Mouse (Mus musculus) heart, embryonic 11.5 days (tissue): ENCODE results near the gene Prdm2. TPM values are rescaled to one million over a fixed set of nuclear protein-coding genes. Genes with fewer than 3 reads are reported as not detected.

Experiments
- ATAC-seq: fragments of 200-750 bp; cut with Nextera tagmentation; replicated peaks from 2 replicates; pipeline ENCODE4 v1.8.0; 2017; ENCODE audit warnings: moderate library complexity; ENCODE audit not compliant: insufficient number of reproducible peaks, low FRiP score, low TSS enrichment
- H3K27ac ChIP-seq: fragments of 300-500 bp; sonication (generic); 2 replicates; pipeline ENCODE4 v1.5.1; 2014; ENCODE audit warnings: mild to moderate bottlenecking, low read depth, low read length
- H3K27me3 ChIP-seq: fragments of 300-500 bp; sonication (generic); 2 replicates; pipeline ENCODE4 v1.6.1; 2014; ENCODE audit warnings: mild to moderate bottlenecking, low read length, mixed read lengths; ENCODE audit not compliant: control insufficient read depth, insufficient read depth
- H3K36me3 ChIP-seq: fragments of 300-500 bp; sonication (generic); 2 replicates; pipeline ENCODE4 v1.6.1; 2014; ENCODE audit warnings: mild to moderate bottlenecking, low read length, moderate library complexity, mixed read lengths; ENCODE audit not compliant: control insufficient read depth, insufficient read depth
- H3K4me1 ChIP-seq: fragments of 300-500 bp; sonication (generic); 2 replicates; pipeline ENCODE4 v1.6.1; 2014; ENCODE audit warnings: low read length; ENCODE audit not compliant: control insufficient read depth, insufficient read depth
- H3K4me2 ChIP-seq: fragments of 300-500 bp; sonication (generic); 2 replicates; pipeline ENCODE4 v1.6.1; 2014; ENCODE audit warnings: mild to moderate bottlenecking, moderate library complexity
- H3K4me3 ChIP-seq: fragments of 300-500 bp; sonication (generic); 2 replicates; pipeline ENCODE4 v1.5.1; 2014; ENCODE audit warnings: low read depth, low read length
- H3K9ac ChIP-seq: fragments of 300-500 bp; sonication (generic); 2 replicates; pipeline ENCODE4 v1.6.1; 2014; ENCODE audit warnings: mild to moderate bottlenecking, low read depth, low read length, moderate library complexity
- H3K9me3 ChIP-seq: fragments of 300-500 bp; sonication (generic); replicated peaks from 2 replicates; pipeline ENCODE4 v1.6.1; 2016; ENCODE audit warnings: low read length; ENCODE audit not compliant: control insufficient read depth
- WGBS: fragments of 180-500 bp; shearing (Covaris S2); extraction: QIAGEN DNeasy Blood & Tissue Kit; methylation state at CpG from one replicate; pipeline ENCODE4 v1.1.7; 2014; ENCODE audit not compliant: insufficient replicate concordance; 5-methylcytosine and 5-hydroxymethylcytosine counted together
- polyA plus RNA-seq: library from polyadenylated mRNA; unstranded; fragments of >200 nt; fragmentation: Nextera tagmentation; extraction: Ambion mirVana; gene quantifications from 2 replicates; pipeline ENCODE4 v1.2.1, GENCODE M21; 2014

The Prdm2 gene
- polyA plus RNA-seq, 1 experiment from 2014 or later = 11.0 TPM

DNA sequence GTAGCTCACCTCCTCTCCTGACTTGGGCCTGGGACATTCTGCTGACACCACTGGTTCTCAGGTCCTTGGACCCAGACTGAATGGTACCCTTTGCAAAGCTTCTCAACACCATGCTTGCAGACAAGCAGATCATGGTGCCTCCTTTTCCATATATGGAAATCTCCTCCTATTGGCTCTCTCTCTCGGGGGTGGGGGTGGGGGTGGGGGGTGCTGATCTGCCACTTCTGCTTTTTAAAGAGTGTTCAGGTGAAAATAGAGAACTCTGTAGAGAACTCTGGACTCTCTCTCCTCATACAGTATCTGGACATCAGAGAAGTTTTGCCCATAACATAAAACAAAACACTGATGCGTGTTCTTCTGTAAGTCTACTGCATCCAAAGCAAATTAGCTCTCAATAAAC is 106.2 kb downstream of the Prdm2 start:
- Histone ChIP-seq H3K9me3 (no peaks in the 10 kb centered on the region), H3K4me2 (no peak overlapping the region), H3K27me3 (peaks cover 28% of the 10 kb centered on the region), H3K9ac (no peak overlapping the region), H3K4me3 (no peak overlapping the region), H3K36me3 (peaks cover 8% of the 10 kb centered on the region; the same call in 1 of the 2 replicates), H3K4me1 (no peaks in the 10 kb centered on the region; the same call in 1 of the 2 replicates), H3K27ac (no peak overlapping the region)
- 58% methylated on average over 2 of the region's 2 CpGs for WGBS
- no peak for ATAC-seq

DNA sequence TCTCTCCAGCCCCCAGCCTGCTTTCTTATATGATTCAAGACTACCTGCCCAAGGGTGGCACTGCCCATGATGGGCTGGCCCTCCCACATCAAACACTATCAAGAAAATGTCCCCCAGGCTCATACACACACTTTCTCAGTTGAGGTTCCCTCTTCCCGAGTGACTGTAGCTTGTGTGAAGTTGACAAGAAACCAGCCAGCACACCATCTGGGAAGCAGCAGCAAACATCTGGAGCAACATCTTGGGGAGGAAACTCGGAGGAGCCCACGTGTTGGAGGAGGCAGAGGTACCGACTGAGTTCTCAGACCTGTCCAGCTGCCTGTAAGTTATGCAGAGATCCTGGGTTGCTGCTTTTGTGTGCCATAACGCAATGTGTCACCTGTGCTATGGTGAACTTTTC is 108.1 kb downstream of the Prdm2 start:
- peaks cover 5% of the 10 kb centered on the region; the same call in 1 of the 2 replicates for H3K36me3 ChIP-seq
- no peak overlapping the region for H3K27ac ChIP-seq
- H3K4me1 ChIP-seq = no peaks in the 10 kb centered on the region; the same call in 1 of the 2 replicates
- no peak overlapping the region for H3K4me3 ChIP-seq
- no peaks in the 10 kb centered on the region for H3K9me3 ChIP-seq
- no peak overlapping the region for H3K4me2 ChIP-seq
- ATAC-seq = no peak
- peaks cover 36% of the 10 kb centered on the region for H3K27me3 ChIP-seq
- 73% methylated on average over 5 of the region's 5 CpGs for WGBS
- no peak overlapping the region for H3K9ac ChIP-seq

DNA sequence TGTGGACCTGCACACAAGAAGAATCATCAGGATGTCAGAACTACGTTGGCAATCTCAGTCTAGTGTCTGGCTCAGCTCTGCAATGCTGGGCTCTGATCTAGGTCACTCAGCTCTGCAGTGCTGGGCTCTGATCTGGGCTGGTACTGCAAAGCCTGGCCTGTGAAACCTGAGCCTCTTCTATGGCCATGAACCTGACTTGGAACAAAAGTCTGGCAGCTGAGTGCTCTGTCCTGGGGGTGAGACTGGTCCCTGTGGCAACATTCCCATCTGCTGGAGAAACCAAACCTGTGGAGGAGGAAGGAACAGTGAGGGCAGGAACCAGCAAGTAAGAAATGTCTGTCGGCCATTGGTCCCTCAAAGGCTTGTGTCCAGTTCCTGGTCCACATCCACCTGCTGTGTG is 109.0 kb downstream of the Prdm2 start:
- WGBS = 66% methylated on average over 2 of the region's 2 CpGs
- no peak for ATAC-seq
- H3K36me3 ChIP-seq = 0 out of 2 replicates have a peak, but pooled peaks cover under 1% of the 10 kb centered on the region

DNA sequence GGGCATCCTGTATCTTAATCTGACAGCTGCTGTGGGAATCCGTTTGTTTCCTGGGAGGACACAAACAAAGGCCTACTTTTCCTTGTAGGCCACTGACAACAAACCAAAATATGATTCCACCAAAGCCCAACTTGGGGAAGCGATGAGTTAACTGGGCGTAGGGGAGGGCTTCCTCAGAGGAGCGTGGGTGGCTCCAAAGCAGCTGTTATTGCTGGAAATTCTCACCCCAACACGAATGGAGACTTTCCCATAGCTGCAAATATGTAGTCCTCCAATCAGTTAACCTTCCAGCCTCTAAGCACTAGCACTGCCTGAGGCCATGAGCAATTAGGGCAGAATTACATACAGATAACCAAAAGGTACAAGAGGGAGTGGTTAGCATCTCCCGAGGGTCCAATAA is 112.6 kb downstream of the Prdm2 start:
- 66% methylated on average over 6 of the region's 6 CpGs for WGBS

More for the DNA sequence above, 109.0 kb downstream of the Prdm2 start:
- peaks cover 34% of the 10 kb centered on the region for H3K27me3 ChIP-seq
- no peaks in the 10 kb centered on the region; the same call in 1 of the 2 replicates for H3K4me1 ChIP-seq
- no peak overlapping the region for H3K4me2 ChIP-seq
- H3K9ac ChIP-seq = no peak overlapping the region
- no peaks in the 10 kb centered on the region for H3K9me3 ChIP-seq
- no peak overlapping the region for H3K4me3 ChIP-seq
- no peak overlapping the region for H3K27ac ChIP-seq

DNA sequence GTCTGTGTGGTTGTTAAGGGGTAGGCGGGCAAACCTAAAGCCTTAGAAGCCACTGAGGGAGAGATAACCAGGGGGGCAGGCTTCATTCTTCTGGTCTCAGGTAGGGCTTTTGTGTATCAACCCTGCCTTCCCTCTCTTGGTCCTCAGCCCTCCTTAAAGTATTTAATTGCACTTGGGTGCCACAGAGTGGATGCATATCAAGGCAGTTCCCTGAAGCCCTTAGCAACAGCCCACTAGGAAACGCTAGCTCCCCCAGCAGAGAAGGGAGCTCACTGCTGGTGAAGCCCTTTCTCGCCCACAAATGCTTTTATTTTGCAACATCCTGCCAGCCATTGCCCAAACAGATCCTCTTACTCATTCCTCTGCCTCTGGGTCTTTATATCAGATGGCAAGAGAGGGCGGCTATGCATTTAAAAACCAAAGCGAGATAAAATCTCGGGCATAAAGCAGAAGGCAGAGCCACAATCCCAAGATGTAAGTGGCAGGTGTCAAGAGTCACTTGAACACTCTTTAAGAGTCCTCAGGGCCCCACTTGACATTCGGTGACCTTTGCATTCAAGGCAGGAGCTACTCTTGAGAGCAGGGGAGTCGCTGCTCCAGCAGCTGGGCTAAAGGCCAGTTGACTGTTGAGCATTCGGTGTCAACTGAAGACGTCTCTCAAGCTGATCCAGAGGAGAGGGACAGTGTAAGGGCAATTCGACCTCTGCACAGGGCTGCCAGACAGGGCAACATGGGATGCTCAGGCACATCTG is 113.3 kb downstream of the Prdm2 start:
- H3K36me3 ChIP-seq = no peaks in the 10 kb centered on the region
- no peak for ATAC-seq
- H3K4me1 ChIP-seq = no peaks in the 10 kb centered on the region; the same call in 1 of the 2 replicates
- H3K27me3 ChIP-seq = peaks cover 56% of the 10 kb centered on the region
- 48% methylated on average over 11 of the region's 11 CpGs for WGBS
- H3K4me3 ChIP-seq = no peak overlapping the region
- H3K9ac ChIP-seq = no peak overlapping the region
- no peak overlapping the region for H3K27ac ChIP-seq
- no peaks in the 10 kb centered on the region for H3K9me3 ChIP-seq
- H3K4me2 ChIP-seq = no peak overlapping the region

More for the DNA sequence above, 112.6 kb downstream of the Prdm2 start:
- no peak overlapping the region for H3K9ac ChIP-seq
- no peaks in the 10 kb centered on the region; the same call in 1 of the 2 replicates for H3K4me1 ChIP-seq
- peaks cover 52% of the 10 kb centered on the region for H3K27me3 ChIP-seq
- ATAC-seq = no peak
- H3K36me3 ChIP-seq = no peaks in the 10 kb centered on the region
- H3K9me3 ChIP-seq = no peaks in the 10 kb centered on the region
- no peak overlapping the region for H3K4me3 ChIP-seq
- no peak overlapping the region for H3K27ac ChIP-seq
- H3K4me2 ChIP-seq = no peak overlapping the region

DNA sequence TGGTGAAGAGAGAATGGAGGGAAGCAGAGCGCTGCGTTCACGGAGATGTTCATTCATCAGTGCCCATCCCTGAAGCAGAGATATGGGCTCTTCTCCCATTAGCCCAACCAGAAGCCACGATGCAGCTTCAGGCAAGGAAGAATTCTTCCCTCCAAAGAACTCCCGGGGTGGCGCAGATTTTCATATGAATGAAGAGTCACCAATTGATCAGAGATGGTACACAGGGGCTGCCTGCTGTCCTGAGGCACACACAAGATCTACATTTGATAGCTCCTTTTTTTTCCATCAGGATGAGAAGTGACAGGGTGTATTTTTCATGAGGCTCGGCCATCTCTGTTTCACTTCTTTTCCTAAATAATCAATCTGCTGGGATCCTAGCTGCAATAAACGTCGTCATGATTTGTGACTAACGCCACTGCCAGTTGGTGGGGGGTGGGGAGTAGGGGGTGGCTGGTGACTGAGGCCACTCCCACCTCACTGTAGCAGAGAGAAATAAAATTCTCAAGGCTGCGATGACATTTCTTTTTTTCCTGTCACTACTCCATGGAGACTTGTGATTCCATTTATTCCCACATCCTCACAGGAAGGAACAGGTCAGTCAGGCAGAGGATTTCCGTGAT is 120.6 kb downstream of the Prdm2 start:
- Histone ChIP-seq H3K4me2 (no peak overlapping the region), H3K4me1 (no peaks in the 10 kb centered on the region), H3K27me3 (peaks cover 29% of the 10 kb centered on the region), H3K36me3 (no peaks in the 10 kb centered on the region), H3K27ac (no peak overlapping the region), H3K4me3 (no peak overlapping the region), H3K9me3 (0 out of 2 replicates have a peak, but pooled peaks cover 3% of the 10 kb centered on the region), H3K9ac (no peak overlapping the region)
- 47% methylated on average over 12 of the region's 12 CpGs for WGBS
- ATAC-seq = no peak

DNA sequence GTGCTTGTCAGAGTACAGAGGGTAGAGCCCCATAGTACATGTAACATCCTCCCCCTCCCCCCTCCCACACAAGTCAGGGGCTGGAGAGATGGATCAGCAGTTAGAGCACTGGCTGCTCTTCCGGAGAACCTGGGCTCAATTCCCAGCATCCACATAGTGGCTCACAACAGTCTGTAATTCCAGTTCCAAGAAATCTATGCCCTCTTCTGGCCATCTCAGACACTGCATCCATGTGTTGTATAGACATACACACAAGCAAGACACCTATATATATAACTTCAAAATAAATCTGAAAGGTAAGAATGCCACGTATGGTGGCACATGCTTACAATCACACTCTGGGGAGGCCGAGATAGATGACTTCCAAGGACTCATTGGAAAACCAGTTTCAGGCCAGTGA is 122.2 kb downstream of the Prdm2 start:
- H3K27ac ChIP-seq = no peak overlapping the region
- H3K4me1 ChIP-seq = no peaks in the 10 kb centered on the region
- H3K4me3 ChIP-seq = no peak overlapping the region
- no peak overlapping the region for H3K4me2 ChIP-seq
- ATAC-seq = no peak
- H3K36me3 ChIP-seq = no peaks in the 10 kb centered on the region
- 0 out of 2 replicates have a peak, but pooled peaks cover 3% of the 10 kb centered on the region for H3K9me3 ChIP-seq
- WGBS = 94% methylated on average over 3 of the region's 3 CpGs
- no peak overlapping the region for H3K9ac ChIP-seq
- peaks cover 22% of the 10 kb centered on the region for H3K27me3 ChIP-seq

DNA sequence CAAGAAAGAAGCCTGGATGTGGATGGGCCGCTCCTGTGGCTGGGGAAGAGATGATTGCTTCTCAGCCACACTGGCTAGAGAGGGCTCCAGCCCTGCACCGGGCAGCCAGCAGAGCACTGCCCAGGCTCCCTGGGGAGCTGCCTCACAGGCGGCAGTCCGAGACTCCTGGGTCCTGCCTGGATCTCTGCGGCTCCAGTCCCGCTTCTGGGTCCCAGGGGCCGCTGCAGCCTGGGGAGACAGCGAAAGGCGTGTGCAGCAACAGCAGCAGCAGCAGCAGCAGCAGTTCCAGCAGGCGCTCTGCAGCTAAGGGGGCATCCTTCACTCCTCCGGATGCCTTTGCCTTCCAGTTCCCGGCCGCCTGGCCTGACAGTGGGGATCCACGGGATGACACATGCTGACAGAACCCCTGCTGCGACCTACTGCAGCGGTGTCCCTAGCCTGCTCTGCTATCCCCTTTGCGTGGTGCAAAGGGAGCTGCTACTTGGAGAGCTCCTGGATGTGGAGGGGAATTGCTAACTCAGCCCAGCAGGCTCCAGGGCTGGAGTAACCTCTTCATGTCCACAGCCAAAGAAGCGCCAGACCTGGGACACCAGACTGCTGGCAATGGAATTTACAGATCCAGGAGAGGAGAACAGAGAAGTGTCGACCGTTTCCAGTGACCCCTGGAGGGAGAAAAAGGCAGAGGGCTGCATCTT is 138.6 kb downstream of the Prdm2 start:
- peak overlapping the region; percentile 58 for H3K4me2 ChIP-seq
- H3K27me3 ChIP-seq = peaks cover 13% of the 10 kb centered on the region
- no peaks in the 10 kb centered on the region for H3K9me3 ChIP-seq
- H3K4me1 ChIP-seq = 0 out of 2 replicates have a peak, but pooled peaks cover 6% of the 10 kb centered on the region
- H3K4me3 ChIP-seq = peak overlapping the region; percentile 25
- no peak; the same call in 1 of the 2 replicates for ATAC-seq
- WGBS = 2% methylated on average over 20 of the region's 20 CpGs
- no peaks in the 10 kb centered on the region for H3K36me3 ChIP-seq
- peak overlapping the region; percentile 52; the same call in 1 of the 2 replicates for H3K9ac ChIP-seq
- H3K27ac ChIP-seq = no peak overlapping the region
